ENCODE assay signal across 8 mouse cellular contexts in genomic region chr11:32693431-32694141, GRCm38 (mm10). TPM values are rescaled to one million over a fixed set of nuclear protein-coding genes. Genes with fewer than 3 reads are reported as not detected.
A peak's percentile ranks its signal among the peaks of the same experiment; 100 is the strongest.
DNase-seq lines count a peak whose midpoint lies in the region; ATAC-seq and TF ChIP-seq lines count a peak whose summit lies in the region.

No protein-coding gene starts in this region.

- H3K4me1 ChIP-seq in forebrain, embryonic 13.5 days, result peaks cover 18% of the 10 kb centered on the region; the same call in 1 of the 2 replicates
- peaks cover 11% of the 10 kb centered on the region for H3K4me1 ChIP-seq in forebrain, embryonic 12.5 days
- H3K4me1 ChIP-seq in lung, postnatal 0 days (ENCODE audit: insufficient read depth, low read depth, low read length), result no peaks in the 10 kb centered on the region
- peaks cover 19% of the 10 kb centered on the region for H3K4me1 ChIP-seq in embryonic fibroblast, embryonic 13.5 days (ENCODE audit: control insufficient read depth, insufficient read depth, low read length)
- peaks cover 8% of the 10 kb centered on the region; the same call in 1 of the 2 replicates for H3K4me1 ChIP-seq in neural tube, embryonic 14.5 days (ENCODE audit: control insufficient read depth, insufficient read depth, low read length)
- peaks cover 28% of the 10 kb centered on the region for H3K4me1 ChIP-seq in kidney, embryonic 15.5 days

- TF ChIP-seq POLR2A in embryonic fibroblast, embryonic 13.5 days (IDR thresholded peaks at IDR 0.05; ENCODE audit: low read depth, low read length), result no peak

- no peak overlapping the region for H3K27ac ChIP-seq in forebrain, embryonic 13.5 days
- no peak overlapping the region for H3K27ac ChIP-seq in forebrain, embryonic 12.5 days
- no peak overlapping the region for H3K27ac ChIP-seq in lung, postnatal 0 days (ENCODE audit: low read length)
- peak overlapping the region; percentile 7; the same call in 1 of the 2 replicates for H3K27ac ChIP-seq in embryonic fibroblast, embryonic 13.5 days (ENCODE audit: insufficient read depth, low read length)
- no peak overlapping the region for H3K27ac ChIP-seq in neural tube, embryonic 14.5 days (ENCODE audit: low read depth, low read length)
- no peak overlapping the region for H3K27ac ChIP-seq in kidney, embryonic 15.5 days

- peak; percentile 64 for TF ChIP-seq CTCF in lung, postnatal 0 days (IDR thresholded peaks at IDR 0.05)
- no peak for TF ChIP-seq CTCF in embryonic fibroblast, embryonic 13.5 days (IDR thresholded peaks at IDR 0.05; ENCODE audit: borderline replicate concordance, insufficient read depth, low read length)

- no peak overlapping the region for H3K4me2 ChIP-seq in forebrain, embryonic 13.5 days
- H3K4me2 ChIP-seq in forebrain, embryonic 12.5 days, result no peak overlapping the region
- no peak overlapping the region for H3K4me2 ChIP-seq in lung, postnatal 0 days (replicated peaks; ENCODE audit: low read depth, low read length)
- no peak overlapping the region for H3K4me2 ChIP-seq in neural tube, embryonic 14.5 days (ENCODE audit: low read depth, low read length)
- H3K4me2 ChIP-seq in kidney, embryonic 15.5 days, result no peak overlapping the region

- TF ChIP-seq EP300 in lung, postnatal 0 days (IDR thresholded peaks at IDR 0.05), result no peak

- peak; percentile 66 for ATAC-seq in forebrain, embryonic 13.5 days
- no peak for ATAC-seq in forebrain, embryonic 12.5 days (ENCODE audit: low FRiP score)
- peak; percentile 57 for ATAC-seq in lung, postnatal 0 days
- peak; percentile 80 for ATAC-seq in neural tube, embryonic 14.5 days (ENCODE audit: low read depth)
- ATAC-seq in kidney, embryonic 15.5 days (replicated peaks; ENCODE audit: low FRiP score), result no peak

- H3K9ac ChIP-seq in forebrain, embryonic 13.5 days, result no peak overlapping the region
- no peak overlapping the region for H3K9ac ChIP-seq in forebrain, embryonic 12.5 days
- no peak overlapping the region for H3K9ac ChIP-seq in lung, postnatal 0 days (replicated peaks; ENCODE audit: low read depth)
- H3K9ac ChIP-seq in neural tube, embryonic 14.5 days (replicated peaks; ENCODE audit: low read depth, low read length), result no peak overlapping the region
- H3K9ac ChIP-seq in kidney, embryonic 15.5 days, result no peak overlapping the region

- H3K9me3 ChIP-seq in forebrain, embryonic 13.5 days (replicated peaks), result no peaks in the 10 kb centered on the region
- H3K9me3 ChIP-seq in forebrain, embryonic 12.5 days, result no peaks in the 10 kb centered on the region
- H3K9me3 ChIP-seq in lung, postnatal 0 days (ENCODE audit: low read length), result no peaks in the 10 kb centered on the region
- H3K9me3 ChIP-seq in neural tube, embryonic 14.5 days (ENCODE audit: control insufficient read depth, low read length), result no peaks in the 10 kb centered on the region
- no peaks in the 10 kb centered on the region for H3K9me3 ChIP-seq in kidney, embryonic 15.5 days (replicated peaks)

- DNase-seq in lung, postnatal 0 days (ENCODE audit: low spot score), result peak; percentile 56
- no peak for DNase-seq in lung, postnatal 36 days
- no peak for DNase-seq in spleen, postnatal 14 days (ENCODE audit: low spot score in 2 of 2)

- no peak overlapping the region for H3K4me3 ChIP-seq in forebrain, embryonic 13.5 days
- H3K4me3 ChIP-seq in forebrain, embryonic 12.5 days (replicated peaks), result no peak overlapping the region
- no peak overlapping the region for H3K4me3 ChIP-seq in lung, postnatal 0 days (ENCODE audit: low read depth, low read length)
- H3K4me3 ChIP-seq in embryonic fibroblast, embryonic 13.5 days (ENCODE audit: insufficient read depth, low read length), result no peak overlapping the region
- no peak overlapping the region for H3K4me3 ChIP-seq in neural tube, embryonic 14.5 days (ENCODE audit: low read depth, low read length)
- no peak overlapping the region for H3K4me3 ChIP-seq in kidney, embryonic 15.5 days (replicated peaks)

- no peaks in the 10 kb centered on the region for H3K27me3 ChIP-seq in forebrain, embryonic 13.5 days
- no peaks in the 10 kb centered on the region for H3K27me3 ChIP-seq in forebrain, embryonic 12.5 days
- H3K27me3 ChIP-seq in lung, postnatal 0 days (replicated peaks; ENCODE audit: insufficient read depth, low read length), result no peaks in the 10 kb centered on the region
- no peaks in the 10 kb centered on the region for H3K27me3 ChIP-seq in neural tube, embryonic 14.5 days (ENCODE audit: control insufficient read depth, insufficient read depth, low read length)
- H3K27me3 ChIP-seq in kidney, embryonic 15.5 days, result no peaks in the 10 kb centered on the region

- no peaks in the 10 kb centered on the region for H3K36me3 ChIP-seq in forebrain, embryonic 13.5 days (ENCODE audit: poor library complexity, severe bottlenecking)
- H3K36me3 ChIP-seq in forebrain, embryonic 12.5 days (replicated peaks), result no peaks in the 10 kb centered on the region
- no peaks in the 10 kb centered on the region for H3K36me3 ChIP-seq in lung, postnatal 0 days (ENCODE audit: insufficient read depth, low read length)
- H3K36me3 ChIP-seq in neural tube, embryonic 14.5 days (ENCODE audit: control insufficient read depth, insufficient read depth, low read length), result no peaks in the 10 kb centered on the region
- no peaks in the 10 kb centered on the region for H3K36me3 ChIP-seq in kidney, embryonic 15.5 days

- WGBS in forebrain, embryonic 13.5 days, result 70% methylated on average over 7 of the region's 7 CpGs
- 69% methylated on average over 7 of the region's 7 CpGs for WGBS in forebrain, embryonic 12.5 days
- 42% methylated on average over 7 of the region's 7 CpGs for WGBS in lung, postnatal 0 days
- WGBS in neural tube, embryonic 14.5 days, result 37% methylated on average over 7 of the region's 7 CpGs
- WGBS in kidney, embryonic 15.5 days, result 46% methylated on average over 7 of the region's 7 CpGs

RNA-seq across cellular contexts. Expression of gene Fbxw11, which starts 51.1 kb away (rescaled TPM):
- 99.2 and 108 TPM in 2 replicates for polyA plus RNA-seq in forebrain, embryonic 13.5 days (2015; fragmentation: Nextera tagmentation; extraction: Ambion mirVana)
- polyA plus RNA-seq in forebrain, embryonic 12.5 days (2016; fragmentation: Nextera tagmentation; extraction: Ambion mirVana), result 111 and 114 TPM in 2 replicates
- polyA plus RNA-seq in lung, postnatal 0 days (2015; fragmentation: Nextera tagmentation; extraction: Ambion mirVana), result 46.6 and 54.2 TPM in 2 replicates
- polyA plus RNA-seq in embryonic fibroblast, embryonic 13.5 days (2011; ENCODE audit: insufficient read length, low read depth, missing spikeins), result 72.6 and 77.9 TPM in 2 replicates
- polyA plus RNA-seq in neural tube, embryonic 14.5 days (2014; fragmentation: Nextera tagmentation; extraction: Ambion mirVana), result 109 and 133 TPM in 2 replicates
- 85.7 and 88.6 TPM in 2 replicates for polyA plus RNA-seq in kidney, embryonic 15.5 days (2015; fragmentation: Nextera tagmentation; extraction: Ambion mirVana)

Comparison
In these comparisons a context has a peak if more than half of its experiments do, and no peak if none do; other contexts are left out.
1. ATAC-seq: peak in forebrain, embryonic 13.5 days (single experiment), lung, postnatal 0 days (single experiment) and neural tube, embryonic 14.5 days (single experiment); none in forebrain, embryonic 12.5 days (single experiment) and kidney, embryonic 15.5 days (single experiment).